Mouse (Mus musculus): Measurements from ENCODE around the gene Sin3b.

The Sin3b gene

DNA sequence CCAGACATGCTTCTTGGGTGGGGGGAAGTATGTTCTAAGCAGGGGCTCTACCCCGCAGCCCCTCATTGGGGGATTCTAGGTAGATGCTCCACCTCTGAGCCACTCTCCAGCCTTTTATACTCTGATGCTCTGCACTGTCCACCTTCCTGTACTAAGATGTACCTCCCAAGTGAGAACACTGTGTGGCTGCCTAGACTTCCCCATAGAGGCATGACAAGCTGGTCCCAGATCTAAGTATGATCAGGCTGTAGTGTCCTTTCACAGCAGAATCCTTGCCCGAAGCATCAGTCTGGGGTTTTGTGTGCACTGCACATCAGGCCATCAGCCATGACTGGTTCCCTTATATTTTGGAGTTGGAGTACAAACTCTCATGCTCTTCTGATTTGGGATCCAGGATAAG lies 32.9 kb downstream of the Sin3b start:
- DNase-seq, result peak in 1 of 2 experiments; percentile 1

DNA sequence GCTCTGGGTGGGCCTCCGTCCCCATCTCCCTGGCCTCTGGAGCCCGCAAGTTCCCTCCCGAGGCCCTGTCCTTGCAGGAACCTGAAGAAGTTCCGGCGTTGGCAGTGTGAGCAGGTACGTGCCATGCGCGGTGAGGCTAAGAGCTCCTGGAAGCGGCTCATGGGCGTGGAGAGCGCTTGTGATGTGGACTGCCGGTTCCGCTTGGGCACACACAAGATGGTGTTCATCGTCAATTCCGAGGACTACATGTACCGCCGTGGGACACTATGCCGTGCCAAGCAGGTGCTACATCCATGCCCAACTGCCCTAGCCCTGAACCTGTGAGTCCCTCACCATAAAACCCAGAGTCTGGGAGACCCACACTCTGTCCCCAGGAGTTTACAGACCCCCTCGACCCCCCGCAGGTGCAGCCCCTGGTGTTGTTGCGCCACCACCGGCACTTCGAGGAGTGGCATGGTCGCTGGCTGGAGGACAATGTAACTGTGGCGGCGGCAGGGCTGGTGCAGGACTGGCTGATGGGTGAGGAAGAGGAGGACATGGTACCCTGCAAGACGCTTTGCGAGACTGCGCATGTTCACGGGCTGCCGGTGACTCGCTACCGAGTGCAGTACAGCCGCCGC lies 33.8 kb downstream of the Sin3b start:
- DNase-seq, result no peak

DNA sequence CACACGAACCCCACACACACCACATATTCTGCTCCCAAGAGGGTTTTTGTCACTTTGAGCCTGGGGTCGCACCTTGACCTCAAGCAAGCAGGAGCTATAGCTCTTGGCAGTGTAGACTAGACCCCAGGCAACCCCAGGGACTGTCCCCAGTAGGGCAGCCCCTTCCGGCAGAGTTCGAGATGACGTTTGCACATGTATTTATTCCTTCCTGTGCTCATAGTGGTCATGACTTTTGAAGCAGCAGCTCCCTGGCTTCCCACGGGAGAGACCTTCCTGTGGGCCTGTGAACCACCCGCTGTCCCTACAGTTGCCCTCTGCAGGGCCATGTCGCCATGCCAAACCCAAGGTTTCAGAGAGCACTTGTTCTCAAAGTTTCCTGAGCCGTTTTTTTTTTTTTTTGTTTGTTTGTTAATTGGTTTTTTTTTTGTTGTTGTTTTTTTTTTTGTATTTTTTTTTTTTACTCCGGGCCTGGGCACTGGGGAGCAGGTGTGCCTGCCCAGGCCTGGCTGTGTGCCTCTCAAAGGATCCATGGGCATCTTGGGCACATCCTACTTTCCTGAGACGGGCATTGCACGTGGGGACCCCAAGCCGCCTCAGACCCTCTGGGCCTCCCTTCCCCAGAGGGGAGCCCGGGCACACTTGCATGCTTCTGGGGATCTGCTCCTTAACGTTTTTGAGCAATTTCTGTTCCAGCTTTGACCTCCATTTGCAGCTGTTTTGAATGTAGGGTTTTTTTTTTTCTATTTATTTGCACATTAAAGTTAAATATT lies 34.5 kb downstream of the Sin3b start:
- no peak for DNase-seq

DNA sequence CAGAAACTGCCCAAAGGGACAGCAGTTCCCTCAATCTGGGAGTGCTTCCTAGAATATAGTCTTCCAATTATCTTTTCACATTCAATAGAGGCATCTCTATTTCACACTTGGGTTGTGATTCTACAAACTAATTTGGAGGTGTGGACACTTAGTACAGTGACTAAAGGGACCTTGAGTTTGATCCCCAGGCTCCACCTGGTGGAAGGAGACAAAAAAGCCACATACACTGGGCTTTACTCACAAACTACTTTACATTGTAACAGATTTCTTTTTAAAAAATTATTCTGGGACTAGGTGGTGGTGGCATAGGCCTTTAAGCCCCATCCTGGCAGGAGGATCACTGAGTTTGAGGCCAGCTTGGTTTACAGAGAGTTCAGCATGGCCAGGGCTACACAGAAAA lies 35.2 kb downstream of the Sin3b start:
- DNase-seq, result no peak

DNA sequence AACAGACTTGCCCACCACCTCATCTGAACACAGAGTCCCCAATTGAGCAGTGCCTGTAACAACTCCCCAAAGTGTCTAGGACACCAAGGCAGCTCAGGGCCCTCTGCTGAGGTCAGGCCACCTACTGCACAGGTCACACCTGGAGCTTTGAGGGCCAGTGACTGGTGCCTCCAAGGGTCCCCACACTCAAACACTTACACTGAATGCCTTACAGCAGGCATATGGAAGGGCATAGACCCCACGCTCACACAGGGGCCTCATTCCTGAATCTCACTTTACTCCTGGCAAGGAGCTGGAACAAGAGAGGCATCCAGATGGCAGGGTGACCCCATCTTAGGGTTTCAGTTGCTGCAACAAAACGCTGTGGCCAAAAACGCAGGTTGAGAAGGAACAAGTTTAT lies 37.1 kb downstream of the Sin3b start:
- DNase-seq, result no peak

DNA sequence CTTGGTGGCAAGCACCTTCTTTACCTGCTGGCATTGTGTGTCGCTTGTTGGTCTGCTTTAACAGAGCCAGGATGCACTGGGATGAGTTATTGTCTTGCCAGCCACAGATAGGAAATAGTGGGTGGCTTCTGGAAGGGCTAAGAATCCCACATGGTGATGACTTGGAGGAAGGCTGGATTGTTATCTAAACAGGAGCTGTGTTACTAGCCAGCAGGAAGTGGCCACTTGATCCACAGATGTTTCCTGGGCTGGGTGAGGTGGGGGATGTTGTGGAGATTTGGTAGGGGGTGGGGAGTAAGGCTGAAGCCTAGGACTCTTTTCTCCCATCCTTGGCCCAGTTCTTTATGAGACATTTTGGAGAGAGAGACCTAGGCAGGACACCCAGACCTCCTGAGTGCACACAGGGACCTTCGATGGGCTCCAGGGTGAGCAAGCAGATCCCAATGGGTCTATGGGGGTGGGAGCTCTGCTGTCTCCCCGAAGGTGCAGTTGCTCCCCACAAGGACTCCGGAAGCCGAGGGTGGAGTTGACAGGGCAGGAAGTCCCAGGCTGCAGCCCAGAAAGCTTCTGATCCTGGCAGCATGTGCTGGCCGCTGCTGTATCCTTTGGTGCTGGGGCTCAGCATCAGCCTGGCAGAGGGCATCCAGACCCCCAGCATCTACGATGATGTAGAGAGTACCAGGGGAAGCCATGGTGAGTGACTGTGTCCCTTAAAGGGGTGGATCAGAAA lies 38.4 kb downstream of the Sin3b start, which contains the start of gene F2rl3:
Gene F2rl3 (plus strand): TSS at position 559 of the 730 bp plus-strand sequence.
- peak; percentile 46 to 50 for DNase-seq

DNA sequence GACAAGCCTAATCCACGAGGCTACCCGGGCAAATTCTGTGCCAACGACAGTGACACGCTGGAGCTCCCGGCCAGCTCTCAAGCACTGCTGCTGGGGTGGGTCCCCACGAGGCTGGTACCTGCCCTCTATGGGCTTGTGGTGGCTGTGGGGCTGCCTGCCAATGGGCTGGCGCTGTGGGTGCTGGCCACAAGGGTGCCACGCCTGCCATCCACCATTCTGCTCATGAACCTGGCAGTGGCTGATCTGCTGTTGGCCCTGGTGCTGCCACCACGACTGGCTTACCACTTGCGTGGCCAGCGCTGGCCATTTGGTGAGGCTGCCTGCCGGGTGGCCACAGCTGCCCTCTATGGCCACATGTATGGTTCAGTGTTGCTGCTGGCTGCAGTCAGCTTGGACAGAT lies 39.2 kb downstream of the Sin3b start:
- DNase-seq, result no peak

DNA sequence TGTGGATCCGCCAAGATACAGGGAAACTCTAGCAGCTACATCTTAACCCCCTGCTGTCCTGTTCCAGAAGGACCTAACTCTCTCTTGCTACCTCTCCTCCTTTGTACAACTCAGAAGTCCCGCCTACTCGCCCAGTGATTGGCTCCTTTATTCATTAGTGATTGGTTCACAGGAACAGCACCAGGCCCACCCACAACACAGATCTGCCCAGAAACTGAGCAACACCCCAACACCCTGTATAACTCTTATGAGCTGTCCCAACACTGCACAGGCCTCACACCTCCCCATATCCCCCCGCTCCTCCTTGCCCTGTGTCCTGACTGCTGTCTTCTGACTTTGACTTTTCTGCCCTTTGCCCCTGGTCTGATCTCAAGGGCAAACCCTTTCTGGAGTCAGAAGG lies 42.6 kb downstream of the Sin3b start:
- DNase-seq, result no peak

DNA sequence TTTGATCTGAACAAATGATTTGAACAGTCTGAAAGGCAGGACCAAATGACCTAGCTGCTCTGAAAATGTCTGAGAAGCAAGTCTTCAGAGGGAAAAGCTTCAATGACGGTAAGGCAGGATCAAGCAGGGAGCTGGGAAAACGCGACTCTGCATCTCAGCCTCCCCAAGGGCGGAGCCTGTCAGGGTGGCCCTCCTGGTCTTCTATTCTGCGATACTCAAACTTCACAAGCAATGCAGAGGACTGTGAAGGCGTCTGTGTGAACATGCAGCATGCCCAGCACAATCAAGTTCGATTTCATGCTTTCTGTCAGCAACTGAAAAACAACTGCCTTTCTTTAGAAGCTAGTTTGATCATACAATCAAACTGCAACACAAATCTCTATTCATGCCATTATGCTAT lies 43.7 kb downstream of the Sin3b start:
- DNase-seq, result no peak

DNA sequence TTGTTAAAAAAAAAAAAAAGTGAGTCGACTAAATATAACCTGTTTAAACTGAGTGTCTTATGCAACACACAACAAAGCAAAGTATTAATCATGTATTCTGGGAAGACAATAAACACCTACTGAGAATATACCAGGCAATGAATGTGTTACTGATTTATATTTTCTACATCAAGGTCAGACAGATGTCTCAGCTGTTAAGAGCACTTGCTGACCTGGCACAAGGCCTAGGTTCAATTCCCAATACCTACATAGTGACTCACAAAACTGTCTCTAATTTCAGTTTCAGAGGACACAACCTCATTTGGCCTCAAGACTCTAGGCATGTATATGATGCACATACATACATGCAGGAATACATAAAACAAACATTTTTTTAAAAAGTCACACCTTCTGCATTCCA lies 54.7 kb downstream of the Sin3b start:
- no peak for DNase-seq

DNA sequence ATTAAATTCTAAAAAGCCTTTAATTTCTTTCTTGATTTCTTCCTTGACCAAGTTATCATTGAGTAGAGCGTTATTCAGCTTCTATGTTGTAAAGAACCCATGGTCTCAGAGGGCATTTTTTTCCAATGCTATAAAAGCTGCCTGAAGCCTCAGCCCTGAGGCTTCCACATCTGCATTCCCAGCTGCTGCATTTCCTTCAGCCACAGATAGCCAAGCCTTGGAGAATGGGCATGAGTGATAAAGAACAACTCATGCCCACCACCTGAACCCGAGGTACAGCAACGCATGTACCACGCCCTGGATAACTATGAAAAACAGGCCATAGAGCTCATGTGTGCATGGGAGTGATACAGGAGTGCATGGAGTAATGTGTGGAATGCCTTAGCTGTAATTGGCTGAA lies 57.6 kb downstream of the Sin3b start:
- no peak for DNase-seq

DNA sequence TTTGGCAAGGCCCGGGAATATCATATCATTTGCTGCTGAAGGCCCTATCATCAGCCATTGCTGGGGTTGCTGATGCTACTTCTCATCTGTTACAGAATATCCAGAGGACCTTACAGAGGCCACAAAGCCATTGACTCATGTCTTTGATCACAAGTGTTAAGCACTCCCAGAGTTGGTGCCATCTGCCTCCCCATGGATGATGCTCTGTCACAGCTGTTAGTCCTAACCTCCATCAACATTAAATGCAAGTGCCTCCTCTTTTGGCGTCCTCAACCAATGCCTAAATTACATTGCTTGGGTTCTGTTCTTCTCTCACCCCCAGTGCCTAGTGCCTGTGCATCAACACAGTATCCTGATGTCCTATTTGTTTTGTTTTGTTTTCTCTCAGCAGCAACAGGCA lies 78.5 kb downstream of the Sin3b start:
- no peak for DNase-seq
